Mouse (Mus musculus) large intestine, adult 2 months (tissue): ENCODE data around the gene Bmper. TPM values are rescaled to one million over a fixed set of nuclear protein-coding genes. Genes with fewer than 3 reads are reported as not detected.

Source experiments
- DNase-seq: peaks from one replicate; pipeline ENCODE4 v3.0.0-alpha.2; 2012; ENCODE audit warnings: low read depth, low spot score
- WGBS: fragments of 180-500 bp; shearing (Covaris S2); methylation state at CpG from one replicate; pipeline ENCODE4 v1.1.7; 2018; 5-methylcytosine and 5-hydroxymethylcytosine counted together
- polyA plus RNA-seq: library from polyadenylated mRNA; depleted of rRNA; stranded (reverse); fragments of >200 nt; gene quantifications from 2 replicates; pipeline ENCODE4 v1.2.3, GENCODE M21; 2012

The Bmper gene
- polyA plus RNA-seq, 1 experiment: 0.33 TPM

DNA sequence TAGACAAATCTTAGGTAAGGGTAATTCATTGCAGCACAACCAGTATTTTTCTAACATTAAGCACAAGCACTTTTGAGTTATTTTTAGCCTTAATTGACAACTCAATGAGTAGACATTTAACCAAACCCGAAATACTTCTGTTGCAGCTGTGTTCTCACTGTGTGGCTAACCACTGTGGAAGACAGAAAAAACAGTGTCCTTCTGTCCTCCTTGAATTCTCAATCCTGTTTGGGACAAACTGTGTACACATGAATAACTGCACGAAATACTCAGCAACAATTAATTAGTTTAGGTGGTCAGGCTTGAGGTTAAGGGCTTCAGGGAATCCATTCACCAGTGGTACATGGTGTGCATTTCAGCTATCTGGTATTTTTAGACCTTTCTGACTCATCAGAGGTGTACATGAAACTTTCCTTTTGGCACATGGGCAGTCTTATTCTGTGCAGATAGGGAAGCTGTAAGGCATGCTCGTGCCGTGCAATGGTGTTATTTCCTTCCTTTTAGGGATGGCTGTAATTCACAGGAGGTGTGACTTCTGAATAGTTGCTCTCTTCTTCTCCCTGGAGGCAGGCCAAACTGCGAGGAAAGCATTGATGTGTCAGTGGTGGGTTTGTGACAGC, 131.4 kb downstream of the Bmper start:
- no peak for DNase-seq
- 44% methylated on average over 5 of the region's 5 CpGs for WGBS

DNA sequence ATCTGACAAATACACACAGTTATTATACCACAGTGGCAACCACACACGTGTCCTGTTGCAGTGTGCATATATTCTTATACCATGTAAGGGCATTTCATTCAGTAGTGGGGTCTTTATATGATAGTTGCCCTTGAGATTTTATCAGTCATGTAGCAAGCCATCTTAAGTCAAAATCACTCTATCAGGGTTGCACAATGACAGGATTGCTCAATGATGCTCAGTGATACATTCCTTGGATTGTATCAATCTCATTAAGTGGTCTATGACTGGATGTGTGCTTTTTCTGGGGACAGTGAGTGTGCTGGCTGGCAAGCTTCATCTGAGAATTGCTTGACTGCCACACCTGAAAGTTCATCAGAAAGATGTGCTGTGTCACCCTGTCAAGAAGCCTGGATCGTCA, 135.2 kb downstream of the Bmper start:
- DNase-seq: no peak
- WGBS: 76% methylated on average over 2 of the region's 2 CpGs

DNA sequence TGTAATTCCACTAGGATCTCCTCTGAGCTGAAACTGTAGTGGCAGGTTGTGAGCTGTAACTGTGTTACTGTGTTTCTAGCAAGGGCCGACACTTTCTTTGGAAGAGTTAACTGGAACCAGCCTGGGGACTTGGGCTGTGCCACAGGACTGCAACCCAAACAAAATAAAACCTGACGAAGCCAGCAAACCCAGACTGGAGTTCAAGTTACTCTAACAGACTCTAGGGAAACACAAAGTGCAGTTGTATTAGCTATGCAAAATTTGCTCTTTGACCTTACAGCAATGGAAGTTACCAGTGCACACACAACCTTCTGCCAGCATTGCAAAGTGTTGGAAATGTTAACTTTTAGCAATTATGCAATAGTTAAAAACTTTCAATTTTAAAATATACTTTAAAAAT, 140.3 kb downstream of the Bmper start:
- no peak for DNase-seq
- WGBS: 56% methylated on average over 2 of the region's 2 CpGs

DNA sequence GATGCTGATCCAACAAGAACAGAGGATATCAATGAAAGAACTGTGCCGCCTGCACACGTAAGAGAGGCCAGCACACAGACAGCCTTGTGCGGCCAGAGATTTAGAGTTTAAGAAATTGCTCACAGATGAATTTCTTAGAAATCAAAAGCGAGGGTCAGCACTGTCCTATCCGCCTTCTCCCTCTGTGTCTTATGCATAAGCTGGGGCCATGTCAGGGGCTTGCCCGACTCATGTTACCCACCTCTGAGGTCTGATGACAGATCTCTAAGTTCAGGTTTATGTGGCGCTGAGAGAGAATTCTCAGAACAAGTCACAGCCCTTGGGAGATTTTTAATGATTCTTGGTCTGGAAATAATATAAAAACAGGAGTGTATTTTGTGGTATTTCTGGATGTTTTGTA, 140.7 kb downstream of the Bmper start:
- DNase-seq: no peak
- 82% methylated on average over 7 of the region's 7 CpGs for WGBS

DNA sequence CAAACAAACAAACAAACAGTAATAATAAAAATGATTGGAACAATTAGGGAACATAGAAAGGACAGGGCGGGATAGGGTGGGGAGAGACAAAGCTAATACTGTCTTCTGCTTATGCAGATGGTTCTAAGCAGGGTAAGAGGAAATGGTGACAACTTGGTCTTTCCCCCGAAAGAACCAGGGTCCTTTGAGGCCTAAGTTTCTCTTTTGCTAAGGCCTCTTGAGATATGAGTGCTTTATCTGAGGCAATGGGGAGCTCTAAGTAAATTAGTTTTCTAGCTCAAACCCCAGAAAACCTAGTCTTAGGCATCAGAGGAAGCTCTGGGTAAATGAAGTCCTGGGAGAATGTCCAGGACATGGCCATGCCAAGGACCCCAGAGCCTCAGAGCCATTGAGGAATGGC, 141.2 kb downstream of the Bmper start:
- WGBS: 79% methylated on average over 2 of the region's 2 CpGs
- no peak for DNase-seq

DNA sequence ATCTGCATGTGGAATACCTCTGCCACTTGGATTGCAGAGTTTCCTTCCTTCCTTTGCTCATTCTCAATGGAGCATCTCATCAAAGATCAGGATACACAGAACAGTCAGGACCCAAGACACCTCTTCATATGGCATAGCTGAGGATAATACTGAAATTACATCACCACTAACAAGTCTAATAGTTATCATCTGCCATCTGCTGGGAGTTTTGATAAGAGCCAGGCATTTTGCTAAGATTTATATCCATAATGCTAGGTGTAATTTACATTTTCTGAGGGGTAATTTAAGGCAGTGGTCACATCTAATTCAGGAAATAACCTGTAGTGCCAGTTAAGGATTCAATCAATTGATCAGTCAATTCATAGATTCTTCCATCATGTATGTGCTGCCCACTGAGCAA, 145.2 kb downstream of the Bmper start:
- no peak for DNase-seq

DNA sequence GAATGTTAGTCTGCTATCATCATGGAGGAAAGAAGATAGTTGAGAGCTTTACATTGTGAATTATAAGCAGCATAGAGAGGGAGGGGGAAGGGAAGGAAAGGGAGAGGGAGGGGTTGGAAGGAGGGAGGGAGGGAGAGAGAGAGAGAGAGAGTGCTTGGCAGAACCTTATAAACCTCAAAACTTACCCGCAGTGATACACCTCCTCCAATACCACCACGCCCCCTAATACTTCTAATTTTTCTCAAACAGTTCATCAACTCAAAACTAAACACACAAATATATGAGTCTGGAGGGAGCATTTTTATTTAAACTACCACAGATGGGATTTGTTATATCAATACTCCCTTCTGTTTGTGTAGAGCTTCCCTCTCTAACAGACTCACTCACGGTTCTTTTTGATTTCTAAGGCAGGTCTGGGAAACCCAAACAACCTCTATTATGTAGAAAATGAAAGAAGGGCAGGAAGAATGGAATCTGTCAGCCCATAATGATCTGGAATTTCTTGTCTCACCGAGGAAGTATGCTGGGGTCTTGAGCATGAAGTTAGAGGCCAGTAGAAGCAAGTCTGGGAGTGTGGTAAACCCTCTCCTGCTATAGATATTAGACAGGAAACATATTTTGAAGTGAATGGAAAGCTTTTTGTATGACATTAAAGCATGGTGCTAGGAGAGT, 152.0 kb downstream of the Bmper start:
- 62% methylated on average over 4 of the region's 4 CpGs for WGBS
- no peak for DNase-seq

DNA sequence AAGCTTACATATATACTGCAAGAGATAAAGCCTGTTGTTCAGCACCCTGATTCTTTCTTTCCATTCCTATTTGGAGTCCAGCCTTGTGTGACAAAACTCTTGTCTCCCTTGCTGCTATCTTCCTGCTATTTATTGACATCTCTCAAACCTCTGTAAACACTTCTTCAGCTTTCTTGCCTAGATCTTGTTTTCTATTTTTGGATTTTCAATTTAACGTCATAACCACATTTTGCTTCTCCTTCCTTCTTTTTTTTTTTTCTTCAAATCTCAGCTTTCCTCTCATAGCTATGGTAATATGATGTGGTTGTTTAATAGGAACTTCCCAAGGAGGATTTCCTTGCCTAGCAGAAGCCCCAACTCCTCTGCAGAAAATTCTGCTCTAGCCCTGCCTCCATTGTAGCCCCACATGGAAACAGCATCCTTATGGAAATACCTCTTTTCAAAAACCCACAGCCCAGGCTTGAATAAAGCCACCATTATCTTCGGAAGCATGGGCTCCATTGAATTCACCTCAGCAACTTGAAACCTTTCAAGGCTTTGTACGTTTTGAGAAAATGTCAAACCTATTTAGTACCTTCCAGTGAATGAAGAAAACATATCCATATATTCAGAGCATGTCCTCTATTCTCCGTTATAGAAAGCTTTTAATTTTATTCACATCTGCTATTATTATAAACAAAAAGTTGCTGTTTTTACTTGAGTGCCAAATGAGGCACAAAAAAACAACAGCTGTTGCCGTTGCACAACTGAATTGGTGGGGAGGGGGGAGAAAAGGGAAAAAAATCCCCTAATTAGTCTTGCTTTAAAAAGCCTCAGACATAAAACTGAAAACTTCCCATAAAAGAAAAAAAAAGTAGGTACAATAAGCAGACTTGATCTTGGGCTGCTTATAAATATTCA, 155.2 kb downstream of the Bmper start:
- WGBS: 60% methylated on average over 5 of the region's 5 CpGs
- no peak for DNase-seq

DNA sequence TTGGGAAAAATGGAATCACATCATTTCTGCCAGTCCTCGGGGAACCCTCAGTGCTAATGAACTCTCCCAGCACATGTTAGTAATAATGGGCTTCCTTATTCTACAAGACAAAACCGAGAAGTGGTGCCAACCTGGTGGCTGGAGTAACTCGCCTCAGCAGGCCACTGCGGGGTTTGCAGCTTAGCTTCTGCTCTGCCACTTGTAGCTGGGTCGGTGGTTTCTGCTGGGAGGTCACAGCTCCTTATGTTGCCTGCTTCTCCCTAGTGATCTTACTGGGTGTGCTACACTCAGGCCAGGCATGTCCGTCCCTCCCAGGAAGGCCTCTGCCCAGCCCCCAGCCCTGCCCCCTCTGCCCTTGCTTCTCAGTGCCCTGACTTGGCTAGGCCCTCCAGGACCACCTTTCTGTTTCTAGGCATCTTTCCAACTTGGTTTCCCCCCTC, 155.9 kb downstream of the Bmper start:
- WGBS: 41% methylated on average over 6 of the region's 6 CpGs
- no peak for DNase-seq

DNA sequence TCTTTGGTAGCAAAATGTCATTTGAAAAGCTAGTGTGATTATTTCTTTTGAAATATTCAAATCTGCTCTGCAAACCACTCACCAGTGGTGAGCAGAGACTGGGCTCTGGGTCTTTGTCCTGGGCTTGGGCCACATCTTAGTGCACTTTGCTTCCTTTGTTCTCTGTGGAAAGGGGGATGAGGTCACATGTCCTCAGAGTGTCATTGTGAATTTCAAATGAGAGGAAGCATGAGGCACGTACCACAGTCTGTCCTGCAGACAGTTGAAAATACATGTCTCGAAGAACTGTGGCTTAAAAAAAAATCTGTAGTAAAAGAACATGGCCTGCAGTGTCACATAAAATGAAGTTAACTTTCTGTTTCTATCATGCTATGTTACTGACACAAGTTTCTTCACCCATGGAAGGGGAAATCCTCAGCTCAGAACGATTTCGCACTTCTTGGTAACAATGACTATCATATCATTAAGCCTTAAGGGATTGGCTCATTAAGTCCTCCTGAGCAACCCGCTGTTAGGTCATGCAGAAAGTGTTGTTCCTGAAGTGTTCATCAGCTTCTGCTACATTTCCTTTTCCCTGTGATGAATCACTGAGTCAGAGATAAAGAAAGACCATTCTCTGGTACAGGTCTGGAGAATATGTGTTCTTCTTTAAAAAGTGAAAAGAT, 157.4 kb downstream of the Bmper start:
- DNase-seq: no peak
- WGBS: 69% methylated on average over 5 of the region's 5 CpGs

DNA sequence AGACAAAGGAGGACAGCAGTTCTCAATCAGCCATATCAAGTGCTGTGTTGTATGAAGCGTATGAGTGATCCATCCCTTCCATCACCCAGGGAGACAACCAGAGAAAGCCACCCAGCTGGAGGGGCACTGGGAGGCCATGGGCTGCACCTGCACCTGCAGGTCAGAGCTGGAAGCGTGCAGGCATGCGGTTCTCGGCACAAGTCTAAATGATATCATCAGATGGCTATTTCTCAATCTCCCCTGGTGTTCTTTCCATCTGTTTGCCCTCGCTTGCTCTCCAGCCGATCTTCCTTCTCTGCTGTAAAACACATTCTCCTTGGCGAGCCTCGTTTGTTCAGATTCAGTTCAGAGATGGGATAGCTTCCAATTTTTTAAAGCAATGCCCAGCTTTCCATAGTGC, 160.4 kb downstream of the Bmper start:
- no peak for DNase-seq
- WGBS: 63% methylated on average over 8 of the region's 8 CpGs

DNA sequence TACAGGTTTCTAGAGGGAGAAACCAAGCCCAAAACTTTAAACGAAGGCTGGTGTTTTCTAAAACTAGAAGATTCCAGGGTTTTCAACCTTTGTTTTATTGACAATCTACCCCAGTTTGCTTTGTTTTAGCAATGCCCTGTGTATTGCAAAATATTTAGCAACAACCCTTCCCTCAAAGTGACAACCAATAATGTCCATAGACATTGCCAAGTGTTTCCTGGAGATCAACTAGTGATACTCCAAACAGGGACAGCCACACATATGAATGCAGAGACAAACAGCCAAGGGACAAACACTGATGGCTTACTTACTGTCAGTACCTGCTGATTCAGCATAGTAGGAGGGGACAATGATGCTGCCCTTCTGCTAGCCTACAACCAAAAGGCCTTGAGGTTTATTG, 161.0 kb downstream of the Bmper start:
- DNase-seq: no peak
- 82% methylated on average over 1 of the region's 1 CpGs for WGBS

DNA sequence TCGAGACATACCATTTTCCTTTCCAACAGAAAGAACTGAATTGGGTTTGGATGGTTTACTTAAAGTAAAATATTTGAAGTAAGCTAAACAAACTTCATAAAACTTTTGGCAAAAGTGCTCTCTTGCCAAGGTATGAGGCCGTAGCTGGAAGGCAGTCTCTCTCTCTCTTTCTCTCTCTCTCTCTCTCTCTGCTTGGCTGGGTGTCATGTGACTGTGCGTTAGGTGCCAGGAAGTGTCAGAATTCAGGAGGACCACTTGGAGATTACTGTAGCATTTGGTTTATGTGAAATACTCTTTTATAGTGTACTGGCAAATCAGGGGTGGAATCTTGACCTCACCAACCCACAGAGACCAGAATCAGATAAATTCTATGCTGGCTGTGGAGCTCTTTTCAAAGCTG, 162.0 kb downstream of the Bmper start:
- 44% methylated on average over 3 of the region's 3 CpGs for WGBS
- DNase-seq: no peak

DNA sequence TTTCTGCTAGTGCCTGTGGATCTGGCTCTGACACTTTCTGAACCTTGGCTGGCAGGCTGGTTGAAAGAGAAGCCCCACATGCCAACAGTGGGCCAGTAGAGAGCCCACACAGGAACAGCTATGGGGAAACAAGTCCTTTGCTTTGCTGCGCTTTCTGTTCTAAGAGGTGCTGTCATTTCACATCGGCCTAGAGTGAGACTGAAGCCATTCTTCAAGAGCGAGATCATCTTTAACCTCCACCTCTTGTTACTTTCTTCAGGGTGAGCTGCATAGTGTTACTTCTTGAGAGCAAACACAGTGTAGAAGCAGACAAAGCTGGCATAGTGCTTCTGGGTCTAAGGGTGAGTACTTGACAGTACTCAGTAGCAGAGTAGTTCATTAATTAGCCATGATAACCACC, 163.3 kb downstream of the Bmper start:
- no peak for DNase-seq
- 53% methylated on average over 3 of the region's 3 CpGs for WGBS

DNA sequence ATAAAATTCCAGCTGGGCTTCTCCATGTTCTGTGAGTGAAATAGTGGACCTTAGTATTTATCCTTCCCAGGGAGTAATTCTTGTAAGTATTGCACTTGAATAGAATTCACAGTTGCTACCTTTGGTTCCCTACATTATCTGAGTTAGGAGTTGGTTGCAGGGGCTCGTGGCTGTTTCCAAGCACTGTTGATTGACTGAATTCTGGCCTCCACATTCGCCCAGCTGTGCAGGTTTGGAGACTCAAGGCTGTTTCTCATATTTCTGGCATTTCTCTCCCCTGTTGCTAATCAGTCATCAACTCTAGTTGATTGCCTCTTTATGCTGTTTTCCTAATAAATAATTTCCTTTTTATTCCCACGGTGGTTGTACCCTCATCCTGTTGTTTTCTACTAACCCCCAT, 167.2 kb downstream of the Bmper start:
- 61% methylated on average over 3 of the region's 3 CpGs for WGBS
- no peak for DNase-seq

DNA sequence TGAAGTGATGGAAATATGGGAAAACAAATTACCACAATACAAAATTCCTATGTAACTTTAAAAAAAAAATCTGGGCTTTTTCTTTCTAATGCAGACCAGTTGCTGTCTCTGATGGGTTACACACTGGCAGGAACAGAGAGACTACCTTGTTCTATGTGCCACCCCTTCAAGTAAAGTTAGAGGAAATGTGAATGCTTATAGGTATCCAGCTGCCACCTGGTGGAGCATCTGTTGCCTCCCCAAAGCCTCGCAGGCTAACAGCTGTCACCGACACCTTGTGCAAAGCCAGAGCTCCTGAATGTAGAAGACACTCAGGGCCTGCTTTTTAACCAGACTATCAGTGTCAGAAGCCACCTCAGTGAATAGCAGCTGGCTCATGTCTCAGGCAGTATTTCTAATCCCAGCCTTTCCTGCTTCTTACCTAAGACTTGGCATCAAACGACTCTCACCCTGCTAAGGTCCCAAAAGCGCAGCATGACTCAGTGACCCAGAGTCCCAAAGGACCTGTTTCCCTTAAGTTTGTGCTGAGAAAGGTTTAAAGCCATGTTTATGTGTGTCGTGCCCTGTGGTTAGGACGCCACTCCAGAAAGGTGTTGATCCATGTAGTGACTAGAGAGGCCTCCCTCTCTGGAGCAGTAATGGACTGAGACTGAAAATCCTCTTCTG, 171.9 kb downstream of the Bmper start:
- WGBS: 62% methylated on average over 6 of the region's 6 CpGs

DNA sequence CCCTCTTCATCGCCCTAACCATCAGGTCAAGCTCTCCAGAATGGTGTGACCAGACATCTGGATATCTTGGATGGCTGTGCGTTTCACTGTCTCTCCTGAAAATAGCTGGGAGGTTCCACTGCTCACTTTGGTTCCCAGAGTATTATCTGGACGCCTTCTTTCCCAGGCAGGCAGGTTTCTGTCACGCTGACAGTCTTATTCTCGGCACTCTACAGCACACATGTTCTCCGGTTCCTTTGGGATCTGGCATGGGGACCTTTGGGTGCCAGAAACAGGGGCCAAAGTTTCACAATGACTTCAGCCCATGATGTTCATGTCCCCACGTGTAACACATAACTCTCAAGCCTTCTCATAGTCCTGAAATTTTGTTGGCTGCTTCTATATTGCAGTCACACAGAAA, 173.3 kb downstream of the Bmper start:
- 75% methylated on average over 7 of the region's 7 CpGs for WGBS
- DNase-seq: no peak

More for the DNA sequence above, 171.9 kb downstream of the Bmper start:
- no peak for DNase-seq

DNA sequence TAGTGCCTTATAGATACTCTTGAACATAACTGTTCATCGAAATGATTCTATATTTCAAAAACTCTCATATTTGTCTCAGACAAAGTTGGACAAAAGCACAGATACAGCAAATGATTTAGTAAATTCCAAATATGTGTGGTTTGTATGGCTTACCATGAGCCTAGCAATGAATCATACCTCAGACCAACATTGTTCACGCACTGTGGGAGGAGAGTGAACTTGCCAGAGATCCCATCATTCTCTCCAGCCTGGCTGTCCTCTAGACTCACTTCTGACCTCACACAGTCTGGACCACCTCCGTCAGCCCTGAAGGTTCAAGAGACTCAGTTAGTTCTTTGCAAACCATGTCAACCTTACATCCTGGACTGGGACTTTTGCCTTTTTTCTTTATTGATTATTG, 175.0 kb downstream of the Bmper start:
- DNase-seq: no peak
- WGBS: 88% methylated on average over 3 of the region's 3 CpGs

DNA sequence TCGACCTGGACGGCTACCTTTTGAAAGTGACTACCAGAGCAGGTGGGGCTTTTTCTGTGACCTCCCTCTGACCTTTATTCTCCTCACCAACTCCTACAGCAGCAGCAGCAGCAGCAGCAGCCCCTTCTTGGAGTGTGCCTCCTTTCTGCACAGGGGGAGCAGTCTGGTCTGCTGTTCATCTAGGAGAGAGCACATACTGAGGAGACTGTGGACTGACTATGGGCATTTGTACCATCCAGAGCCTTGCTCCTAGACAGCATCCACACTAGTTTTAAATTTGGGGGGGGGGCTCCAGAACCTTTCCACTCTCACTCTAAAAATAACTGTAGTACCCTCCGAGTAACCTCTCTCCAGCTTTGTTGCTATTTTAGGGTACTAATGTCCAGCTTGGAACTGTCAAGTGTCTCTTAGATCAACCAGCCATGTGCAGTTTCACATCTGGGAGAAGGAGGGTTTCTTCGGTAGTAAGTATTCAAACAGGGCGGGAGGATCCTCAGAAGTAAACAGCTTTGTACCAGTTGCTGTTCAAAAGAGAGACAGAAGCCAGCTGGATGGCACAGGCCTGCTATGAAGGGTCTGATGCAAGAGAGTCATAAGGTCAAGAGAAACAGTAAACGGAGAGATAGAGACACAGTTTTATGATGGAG, 176.9 kb downstream of the Bmper start:
- WGBS: 38% methylated on average over 6 of the region's 6 CpGs
- DNase-seq: no peak
